19 mouse cellular contexts compared by ENCODE assay signal in genomic region chr11:9338151-9338550, GRCm38 (mm10).
A peak's percentile ranks its signal among the peaks of the same experiment; 100 is the strongest.
DNase-seq lines count a peak whose midpoint lies in the region; ATAC-seq and TF ChIP-seq lines count a peak whose summit lies in the region.
"Had no signal": no experiment of that assay in that cellular context is flagged by ENCODE, and none has a peak within 500 bp of the region (broad histone marks: within the 10 kb centered on the region; RNA-seq: fewer than 3 reads in every experiment).

No protein-coding gene starts in this region.

- no peak for TF ChIP-seq CTCF in brain, embryonic 14.5 days (IDR thresholded peaks at IDR 0.05; ENCODE audit: borderline replicate concordance, extremely low read depth, insufficient read depth, insufficient read length)
- TF ChIP-seq CTCF in heart, postnatal 0 days (IDR thresholded peaks at IDR 0.05; ENCODE audit: low read depth) = no peak

- H3K27me3 ChIP-seq in heart, embryonic 10.5 days (ENCODE audit: insufficient read depth, poor library complexity, severe bottlenecking) = no peaks in the 10 kb centered on the region
- no peaks in the 10 kb centered on the region for H3K27me3 ChIP-seq in heart, postnatal 0 days (ENCODE audit: control insufficient read depth, insufficient read depth, low read length)
- H3K27me3 ChIP-seq: forebrain, embryonic 13.5 days; heart, embryonic 15.5 days; hindbrain, embryonic 15.5 days had no signal

- H3K9me3 ChIP-seq in heart, embryonic 10.5 days = no peaks in the 10 kb centered on the region
- no peaks in the 10 kb centered on the region for H3K9me3 ChIP-seq in heart, postnatal 0 days (replicated peaks; ENCODE audit: control insufficient read depth, low read length)
- H3K9me3 ChIP-seq: embryonic facial prominence, embryonic 10.5 days; forebrain, embryonic 13.5 days; heart, embryonic 15.5 days; hindbrain, embryonic 15.5 days had no signal

- no peak overlapping the region for H3K4me2 ChIP-seq in heart, postnatal 0 days (ENCODE audit: low read depth, low read length)
- H3K4me2 ChIP-seq: forebrain, embryonic 13.5 days; heart, embryonic 15.5 days; hindbrain, embryonic 15.5 days had no signal

- TF ChIP-seq EP300 in heart, postnatal 0 days (IDR thresholded peaks at IDR 0.05; ENCODE audit: low read depth) = no peak

- 82% methylated on average over 3 of the region's 3 CpGs for WGBS in heart, embryonic 10.5 days
- WGBS in heart, postnatal 0 days = 49% methylated on average over 3 of the region's 3 CpGs

- no peak for TF ChIP-seq POLR2A in brain, embryonic 14.5 days (IDR thresholded peaks at IDR 0.05; ENCODE audit: borderline replicate concordance, extremely low read depth, insufficient read depth, insufficient read length, poor library complexity, severe bottlenecking)

- no peak overlapping the region for H3K27ac ChIP-seq in heart, embryonic 10.5 days
- no peak overlapping the region for H3K27ac ChIP-seq in heart, postnatal 0 days (ENCODE audit: low read depth)
- H3K27ac ChIP-seq: embryonic facial prominence, embryonic 10.5 days; forebrain, embryonic 13.5 days; heart, embryonic 15.5 days; hindbrain, embryonic 15.5 days had no signal

- H3K9ac ChIP-seq in heart, postnatal 0 days (replicated peaks; ENCODE audit: low read depth, low read length) = no peak overlapping the region
- H3K9ac ChIP-seq: forebrain, embryonic 13.5 days; forebrain, postnatal 0 days; heart, embryonic 15.5 days; hindbrain, embryonic 15.5 days had no signal

- H3K4me1 ChIP-seq in heart, embryonic 10.5 days = no peaks in the 10 kb centered on the region
- H3K4me1 ChIP-seq in heart, postnatal 0 days (ENCODE audit: control insufficient read depth, insufficient read depth) = no peaks in the 10 kb centered on the region
- H3K4me1 ChIP-seq: embryonic facial prominence, embryonic 10.5 days; forebrain, embryonic 13.5 days; heart, embryonic 15.5 days; hindbrain, embryonic 15.5 days had no signal

- H3K4me3 ChIP-seq in heart, embryonic 10.5 days = no peak overlapping the region
- no peak overlapping the region for H3K4me3 ChIP-seq in heart, postnatal 0 days (ENCODE audit: low read depth, low read length)
- H3K4me3 ChIP-seq: embryonic facial prominence, embryonic 10.5 days; forebrain, embryonic 13.5 days; heart, embryonic 15.5 days; hindbrain, embryonic 15.5 days had no signal

- no peaks in the 10 kb centered on the region for H3K36me3 ChIP-seq in heart, embryonic 10.5 days
- no peaks in the 10 kb centered on the region for H3K36me3 ChIP-seq in heart, postnatal 0 days (replicated peaks; ENCODE audit: control insufficient read depth, insufficient read depth, low read length)
- H3K36me3 ChIP-seq: embryonic facial prominence, embryonic 10.5 days; heart, embryonic 15.5 days; hindbrain, embryonic 15.5 days had no signal

- ATAC-seq in heart, postnatal 0 days (ENCODE audit: insufficient read depth, low read depth) = peak; percentile 20; the same call in 1 of the 2 replicates
- ATAC-seq: forebrain, embryonic 13.5 days; forebrain, postnatal 0 days; intestine, embryonic 16.5 days had no signal

- DNase-seq in heart, adult 8-10 months (ENCODE audit: low spot score) = peak; percentile 30
- no peak for DNase-seq in heart, embryonic 10.5 days (ENCODE audit: low spot score)
- DNase-seq in brain, embryonic 14.5 days (ENCODE audit: low read depth) = peak; percentile 1
- DNase-seq in heart, postnatal 0 days (ENCODE audit: low spot score) = peak; percentile 30
- DNase-seq in spleen, adult 12 weeks (ENCODE audit: low spot score) = no peak
- no peak for DNase-seq in layer of hippocampus, adult 11-12 months (ENCODE audit: low spot score)
- DNase-seq in cerebellum, postnatal 14 days = no peak
- DNase-seq: adrenal gland, adult 8-10 months; adrenal gland, postnatal 36 days; cerebellum, adult 18-20 months; cerebellum, adult 9-11 months; forebrain, postnatal 0 days; gastrocnemius, postnatal 14 days; kidney, adult 2 months had no signal

Comparison
In these comparisons a context has a peak if more than half of its experiments do, and no peak if none do; other contexts are left out.
1. DNase-seq: peak in heart, adult 8-10 months (single experiment), brain, embryonic 14.5 days (single experiment) and heart, postnatal 0 days (single experiment); none in heart, embryonic 10.5 days (single experiment), spleen, adult 12 weeks (single experiment), layer of hippocampus, adult 11-12 months (single experiment) and cerebellum, postnatal 14 days (0 of 2).